Mouse (Mus musculus): ENCODE data around the gene Zfp212.
"Not testable (repeated sequence)": the region's sequence is repeated elsewhere in the genome, so short reads cannot be mapped to it uniquely, and the experiment has no call there.

The Zfp212 gene

DNA sequence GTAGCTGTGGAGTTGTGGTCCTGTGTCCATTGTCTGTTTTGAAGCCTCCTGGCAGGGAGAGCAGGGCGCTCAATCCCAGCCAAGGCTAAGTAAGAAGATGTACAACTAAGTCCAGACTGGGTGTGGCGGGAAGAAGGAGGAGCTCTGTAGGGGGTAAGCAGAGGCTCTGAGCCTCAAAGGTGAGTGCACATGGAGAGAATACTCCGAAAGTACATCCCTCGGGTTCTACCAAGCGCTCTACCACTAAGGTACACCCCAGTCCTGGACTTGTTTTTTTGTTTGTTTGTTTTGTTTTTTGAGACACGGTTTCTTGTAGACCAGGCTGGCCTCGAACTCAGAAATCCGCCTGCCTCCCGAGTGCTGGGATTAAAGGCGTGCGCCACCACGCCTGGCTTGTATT, 22.2 kb downstream of the Zfp212 start:
- no peak for DNase-seq (ENCODE audit: low spot score in 2 of 2)

- DNase-seq (ENCODE audit: low spot score in 2 of 2), result peak in 1 of 2 experiments; percentile 62
These were observed 22.9 kb downstream of the Zfp212 start for GRCm38 (mm10) chr6:47943021-47943691.

DNA sequence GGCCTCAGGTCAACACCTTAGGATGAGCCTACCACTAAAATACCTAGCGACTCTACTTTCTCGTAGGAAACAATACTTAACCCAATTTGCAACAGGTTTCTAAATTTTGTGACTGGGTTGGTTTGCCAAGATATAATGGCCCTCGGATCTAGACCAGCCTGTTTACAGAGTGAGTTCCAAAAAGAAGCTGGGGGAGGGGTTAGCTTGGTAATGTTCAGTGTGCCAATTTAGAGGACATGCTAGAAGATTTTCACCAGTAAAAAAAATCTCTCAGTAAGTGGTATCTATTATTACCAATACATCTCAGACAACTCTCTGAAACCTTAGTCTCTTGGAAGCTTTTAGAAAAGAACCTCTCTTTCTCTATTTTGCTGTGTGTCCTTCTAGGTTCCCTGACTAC, 23.4 kb downstream of the Zfp212 start:
- no peak for DNase-seq (ENCODE audit: low spot score in 2 of 2)

DNA sequence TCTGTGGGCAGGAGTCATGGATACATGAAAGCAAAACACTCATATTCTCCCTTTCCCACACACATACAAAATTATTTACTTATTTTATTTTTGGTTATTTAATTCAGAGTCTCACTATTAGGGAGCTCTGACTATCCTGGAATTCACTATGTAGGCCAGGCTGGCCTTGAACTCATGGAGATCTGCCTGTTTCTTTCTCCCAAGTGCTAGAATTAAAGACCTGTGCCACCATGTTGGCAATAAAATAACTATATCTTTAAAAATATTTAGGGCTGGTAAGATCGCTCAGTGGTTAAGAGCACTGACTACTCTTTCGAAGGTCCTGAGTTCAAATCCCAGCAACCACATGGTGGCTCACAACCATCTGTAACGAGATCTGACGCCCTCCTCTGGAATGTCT, 27.1 kb downstream of the Zfp212 start:
- no peak for DNase-seq (ENCODE audit: low spot score in 2 of 2)

DNA sequence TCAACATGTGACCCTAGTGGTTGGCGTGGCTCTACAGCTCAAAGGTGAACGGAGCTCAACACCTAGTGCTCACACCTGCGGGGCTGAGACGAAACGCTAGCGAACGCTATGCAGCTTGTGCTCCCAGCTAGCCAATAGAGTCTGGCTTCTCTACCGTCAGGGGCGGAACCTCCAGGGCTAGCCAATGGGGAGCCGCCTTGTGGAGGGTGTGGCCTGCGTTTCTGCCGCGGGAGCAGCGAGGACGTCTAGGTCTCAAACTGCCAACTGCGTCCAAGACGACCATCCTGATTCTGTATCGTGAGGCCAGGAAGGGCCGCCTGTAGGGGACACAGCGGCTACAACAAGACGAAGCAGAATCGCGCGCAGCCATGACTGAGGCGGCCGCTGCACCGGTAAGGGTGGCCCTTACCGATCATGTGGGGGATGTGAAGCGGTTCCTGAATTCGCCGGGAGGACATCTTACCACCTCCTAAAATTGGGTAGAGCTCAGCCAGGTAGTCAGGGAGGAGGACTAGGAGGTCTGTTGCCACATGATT, 33.0 kb downstream of the Zfp212 start, which contains the start of gene Zfp956:
Gene Zfp956, plus strand, starts transcription at position 200 of the 536 bp plus-strand sequence.
- DNase-seq (ENCODE audit: low spot score in 2 of 2), result peak; percentile 89 to 93

DNA sequence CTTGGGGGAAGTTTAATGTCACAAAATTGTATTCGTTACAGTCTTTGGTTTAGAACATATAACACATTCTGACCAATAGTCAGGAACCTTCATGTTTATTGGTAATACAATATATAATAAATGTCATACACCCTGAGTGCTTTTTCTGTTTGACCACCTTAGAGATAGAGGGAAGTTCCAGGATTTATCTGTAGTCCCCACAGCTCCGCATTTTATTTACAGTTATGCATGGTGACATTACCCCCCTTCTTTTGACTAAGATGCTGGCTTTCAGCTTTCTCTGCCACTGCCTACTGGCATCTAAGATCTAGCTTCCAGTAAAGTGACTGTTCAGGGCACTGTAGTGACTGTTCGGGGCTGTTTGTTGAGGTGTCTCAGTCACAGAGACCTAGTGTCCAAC, 34.1 kb downstream of the Zfp212 start:
- DNase-seq (ENCODE audit: low spot score in 2 of 2), result no peak

GRCm38 (mm10) chr6:47957816-47958215, 37.5 kb downstream of the Zfp212 start:
- DNase-seq (ENCODE audit: low spot score in 2 of 2), result no peak

- no peak for DNase-seq (ENCODE audit: low spot score in 2 of 2)
These were observed 40.6 kb downstream of the Zfp212 start for GRCm38 (mm10) chr6:47960685-47961421.

DNA sequence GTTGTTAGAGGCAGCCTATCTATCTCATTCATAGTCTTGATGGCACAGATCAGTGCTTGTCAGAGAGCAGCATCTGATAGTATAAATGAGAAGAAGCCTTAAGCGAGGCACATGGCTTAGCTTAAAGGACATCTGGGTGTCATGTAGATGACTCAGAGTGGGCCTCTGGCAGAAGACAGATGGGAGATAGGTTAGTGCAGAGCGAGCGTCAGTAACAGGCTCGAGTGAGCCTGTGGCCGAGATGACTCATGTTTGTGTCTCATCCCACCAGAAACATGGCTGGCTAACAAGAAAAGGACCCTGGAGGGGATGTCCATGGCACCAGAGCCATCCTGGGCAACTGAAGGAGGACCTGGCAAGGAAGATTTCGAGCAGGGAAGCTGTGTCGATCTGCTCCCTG, 42.8 kb downstream of the Zfp212 start:
- DNase-seq (ENCODE audit: low spot score in 2 of 2), result no peak

- DNase-seq (ENCODE audit: low spot score in 2 of 2), result not testable (repeated sequence)
These were observed 47.9 kb downstream of the Zfp212 start for GRCm38 (mm10) chr6:47968166-47968565.

DNA sequence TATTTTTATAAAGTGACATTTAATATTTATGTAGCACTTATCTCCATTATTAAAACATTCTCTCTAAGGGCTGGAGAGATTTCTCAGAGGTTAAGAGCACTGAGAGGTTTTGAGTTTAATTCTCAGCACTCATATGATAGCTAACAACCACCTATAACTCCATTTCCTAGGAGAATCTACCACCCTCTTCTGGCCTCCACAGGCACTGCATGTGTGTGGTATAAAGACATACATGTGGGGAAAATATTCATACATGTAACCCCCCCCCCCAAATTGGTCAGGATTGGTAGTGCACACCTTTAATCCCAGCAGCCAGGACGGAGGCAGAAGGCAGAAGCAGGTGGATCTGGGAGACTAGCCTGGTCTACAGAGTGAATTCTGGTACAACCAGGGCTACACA, 54.3 kb downstream of the Zfp212 start:
- no peak for DNase-seq (ENCODE audit: low spot score in 2 of 2)

GRCm38 (mm10) chr6:47978897-47979368, 58.7 kb downstream of the Zfp212 start:
- peak; percentile 50 to 62 for DNase-seq (ENCODE audit: low spot score in 2 of 2)
